Mouse (Mus musculus) thymus, adult 2 months (tissue): ENCODE measurements at regions not wholly inside any gene's neighbourhood (a gene's known extent, or its start where the extent isn't known, plus 50 kb on each side); places are given as distances from the start of the nearest gene placed in this dataset.

Experiments
- CTCF ChIP-seq: fragments of 200-500 bp; IDR thresholded peaks from 2 replicates; pipeline ENCODE4 v1.5.1; 2012; ENCODE audit warnings: mild to moderate bottlenecking, control low read depth, low read length, moderate library complexity, borderline replicate concordance; ENCODE audit not compliant: control insufficient read depth, poor library complexity, insufficient read depth; ENCODE audit errors: extremely low read depth
- POLR2A ChIP-seq: fragments of 200-500 bp; IDR thresholded peaks from 2 replicates; pipeline ENCODE4 v1.6.1; 2012; ENCODE audit warnings: mild to moderate bottlenecking, low read length, control low read depth, moderate library complexity; ENCODE audit not compliant: control insufficient read depth, poor library complexity, insufficient read depth; ENCODE audit errors: extremely low read depth

- TF ChIP-seq POLR2A (no peak), CTCF (no peak)
These were observed 284.6 kb upstream of the Npvf start for GRCm38 (mm10) chr6:50938879-50939278.
